Mouse (Mus musculus) myocyte (in vitro differentiated cells): ENCODE measurements around the gene Pax4.

Experiments
- CEBPB ChIP-seq: IDR thresholded peaks from 2 replicates; pipeline ENCODE4 v1.6.1; 2011; ENCODE audit warnings: mild to moderate bottlenecking, moderate library complexity; ENCODE audit not compliant: poor library complexity, insufficient read depth, severe bottlenecking
- E2F4 ChIP-seq: IDR thresholded peaks from one replicate; pipeline ENCODE4 v1.6.1; 2011; ENCODE audit warnings: mild to moderate bottlenecking, control low read depth, moderate library complexity; ENCODE audit not compliant: insufficient read depth
- POLR2A ChIP-seq: IDR thresholded peaks from one replicate; pipeline ENCODE4 v1.6.1; 2011; ENCODE audit warnings: low read depth, mild to moderate bottlenecking, control low read depth, moderate library complexity; ENCODE audit not compliant: insufficient read length
- TCF12 ChIP-seq: IDR thresholded peaks from one replicate; pipeline ENCODE4 v1.6.1; 2011; ENCODE audit warnings: mild to moderate bottlenecking, control low read depth; ENCODE audit not compliant: poor library complexity, insufficient read depth, severe bottlenecking
- USF1 ChIP-seq: IDR thresholded peaks from one replicate; pipeline ENCODE4 v1.6.1; 2011; ENCODE audit warnings: low read depth, mild to moderate bottlenecking, control low read depth, moderate library complexity

DNA sequence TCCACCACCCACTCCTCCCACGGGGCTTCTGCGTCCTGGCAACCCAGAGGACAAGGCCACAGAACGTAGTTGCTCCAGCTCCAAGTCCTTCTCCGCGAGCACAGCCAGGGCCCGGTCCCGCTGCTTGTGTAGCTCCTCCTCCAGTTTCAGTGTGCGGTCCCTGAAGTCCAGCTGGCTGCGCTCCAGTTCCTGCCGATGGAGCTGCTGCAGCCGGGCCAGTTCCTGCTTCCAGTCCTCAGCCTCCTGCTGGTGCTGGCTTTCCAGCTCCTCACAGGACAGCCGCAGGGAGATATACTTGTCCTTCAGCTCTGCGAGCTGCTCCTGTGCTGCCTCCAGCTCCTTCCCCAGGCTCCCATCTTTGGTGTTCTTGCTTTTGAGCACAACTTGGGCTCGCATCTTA lies 30.7 kb downstream of the Pax4 start:
- TF ChIP-seq POLR2A (no peak), USF1 (no peak), E2F4 (no peak), CEBPB (no peak), TCF12 (no peak)
